Mouse (Mus musculus) G1E (cell line): Measurements from ENCODE around the gene Bmpr1b. TPM values are rescaled to one million over a fixed set of nuclear protein-coding genes. Genes with fewer than 3 reads are reported as not detected.
"Not testable (repeated sequence)": the region's sequence is repeated elsewhere in the genome, so short reads cannot be mapped to it uniquely, and the experiment has no call there.

Experiments used
- ATAC-seq: 2 replicates; pipeline ENCODE4 v1.8.0; 2016; ENCODE audit warnings: mild to moderate bottlenecking; ENCODE audit not compliant: insufficient number of reproducible peaks, poor library complexity, low FRiP score, severe bottlenecking; ENCODE audit errors: extremely low read depth
- DNase-seq: peaks from one replicate; pipeline ENCODE4 v3.0.0; 2012; ENCODE audit warnings: low spot score
- H3K27me3 ChIP-seq: 2 replicates; pipeline ENCODE4 v1.6.1; 2012; ENCODE audit warnings: mild to moderate bottlenecking, low read length, inconsistent platforms; ENCODE audit not compliant: insufficient read depth
- H3K36me3 ChIP-seq: replicated peaks from 2 replicates; pipeline ENCODE3; 2012; ENCODE audit warnings: mild to moderate bottlenecking, inconsistent platforms
- H3K4me1 ChIP-seq: 2 replicates; pipeline ENCODE4 v1.6.1; 2012; ENCODE audit warnings: low read depth, low read length, inconsistent platforms, mixed read lengths; ENCODE audit not compliant: insufficient read depth
- H3K4me3 ChIP-seq: 2 replicates; pipeline ENCODE4 v1.5.1; 2012; ENCODE audit warnings: low read depth, mild to moderate bottlenecking, inconsistent platforms, low read length, moderate library complexity, mixed read lengths
- H3K9me3 ChIP-seq: replicated peaks from 2 replicates; pipeline ENCODE4 v1.6.1; 2012; ENCODE audit warnings: inconsistent platforms
- CTCF ChIP-seq: IDR thresholded peaks from 2 replicates; pipeline ENCODE4 v1.5.1; 2012; ENCODE audit warnings: low read depth, low read length, inconsistent platforms, mixed read lengths
- GATA1 ChIP-seq: IDR thresholded peaks from 2 replicates; pipeline ENCODE4 v1.6.1; 2012; ENCODE audit warnings: borderline replicate concordance, low read length, inconsistent platforms, mixed read lengths
- GATA2 ChIP-seq: IDR thresholded peaks from 2 replicates; pipeline ENCODE4 v1.6.1; 2012; ENCODE audit warnings: low read depth, low read length, inconsistent platforms, borderline replicate concordance
- POLR2AphosphoS5 ChIP-seq: IDR thresholded peaks from 2 replicates; pipeline ENCODE4 v1.6.1; 2012; ENCODE audit warnings: low read depth, low read length, inconsistent platforms; ENCODE audit not compliant: insufficient replicate concordance
- TAL1 ChIP-seq: conservative IDR thresholded peaks from 2 replicates; pipeline ENCODE4 v1.6.1; 2012; ENCODE audit warnings: low read depth, low read length, inconsistent platforms, mixed read lengths
- polyA plus RNA-seq: library from polyadenylated mRNA; stranded (reverse); fragments of >175 nt; gene quantifications from 2 replicates; pipeline ENCODE4 v1.2.3, GENCODE M21; 2012
- total RNA-seq, 2 experiments: library from RNA; stranded (forward) in 1 of 2; stranded (reverse) in 1 of 2; fragments of 200-1000 nt in 1 of 2; fragments of >200 nt in 1 of 2; fragmentation: Nextera tagmentation in 1 of 2; gene quantifications; 2 replicates each; pipeline ENCODE4 v1.2.3; 2014 to 2017

The Bmpr1b gene
- total and polyA plus RNA-seq, 3 experiments: 0.11 TPM; not detected in 2

GRCm38 (mm10) chr3:142206316-142206715 lies 37.1 kb upstream of the Bmpr1b start:
- no peak for TF ChIP-seq TAL1
- TF ChIP-seq CTCF: no peak
- TF ChIP-seq GATA1: no peak
- no peak for TF ChIP-seq GATA2
- no peak for TF ChIP-seq POLR2AphosphoS5
- Histone ChIP-seq H3K4me1 (no peaks in the 10 kb centered on the region), H3K9me3 (no peaks in the 10 kb centered on the region), H3K27me3 (no peaks in the 10 kb centered on the region), H3K36me3 (no peaks in the 10 kb centered on the region), H3K4me3 (no peak overlapping the region)
- ATAC-seq (no peak), DNase-seq (no peak)

DNA sequence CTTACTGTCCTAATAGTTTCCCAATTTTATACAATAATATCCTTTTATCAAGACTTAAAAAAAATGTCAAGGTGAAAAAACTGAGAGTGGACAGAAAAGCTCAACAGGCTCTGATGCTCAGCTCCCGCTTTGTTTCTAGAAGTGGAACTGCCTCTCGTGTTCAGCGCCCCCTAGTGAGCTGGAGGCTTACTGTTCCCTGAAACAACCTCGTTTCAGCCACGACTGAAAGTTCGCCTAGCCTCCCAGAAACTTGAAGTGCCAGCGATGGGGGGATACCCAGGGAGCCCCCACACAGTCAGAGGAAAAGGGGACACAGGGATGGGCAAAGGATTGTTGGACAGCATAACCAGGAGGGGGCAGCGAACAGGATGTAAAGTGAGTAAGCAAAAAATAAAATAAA lies 26.9 kb upstream of the Bmpr1b start:
- Histone ChIP-seq H3K36me3 (no peaks in the 10 kb centered on the region), H3K27me3 (no peaks in the 10 kb centered on the region), H3K9me3 (peaks cover 5% of the 10 kb centered on the region), H3K4me3 (no peak overlapping the region), H3K4me1 (no peaks in the 10 kb centered on the region)
- no peak for TF ChIP-seq TAL1
- DNase-seq: no peak
- no peak for ATAC-seq

DNA sequence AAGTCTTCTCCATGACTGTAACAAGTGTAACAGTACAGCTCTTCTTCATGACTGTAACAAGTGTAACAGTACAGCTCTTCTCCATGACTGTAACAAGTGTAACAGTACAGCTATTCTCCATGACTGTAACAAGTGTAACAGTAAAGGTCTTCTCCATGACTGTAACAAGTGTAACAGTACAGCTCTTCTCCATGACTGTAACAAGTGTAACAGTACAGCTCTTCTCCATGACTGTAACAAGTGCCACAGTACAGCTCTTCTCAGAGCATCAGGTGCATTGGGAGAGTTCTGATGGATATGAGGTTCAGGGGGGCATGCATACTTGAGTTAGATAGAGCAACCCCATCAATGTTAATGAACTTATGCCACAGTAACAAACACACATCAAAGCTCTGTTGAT lies 22.4 kb upstream of the Bmpr1b start:
- H3K4me1 ChIP-seq, H3K36me3 ChIP-seq, H3K4me3 ChIP-seq, H3K27me3 ChIP-seq, H3K9me3 ChIP-seq, ATAC-seq, DNase-seq: not testable (repeated sequence)

GRCm38 (mm10) chr3:142186551-142186950 lies 17.3 kb upstream of the Bmpr1b start:
- no peaks in the 10 kb centered on the region for H3K36me3 ChIP-seq
- DNase-seq (no peak), ATAC-seq (no peak)
- H3K4me1 ChIP-seq: no peaks in the 10 kb centered on the region
- H3K27me3 ChIP-seq: no peaks in the 10 kb centered on the region
- peaks cover 3% of the 10 kb centered on the region for H3K9me3 ChIP-seq
- TF ChIP-seq GATA1: no peak
- TF ChIP-seq CTCF: no peak
- TF ChIP-seq TAL1: no peak
- no peak for TF ChIP-seq GATA2
- no peak for TF ChIP-seq POLR2AphosphoS5
- H3K4me3 ChIP-seq: no peak overlapping the region

GRCm38 (mm10) chr3:142173996-142174395 lies 4.8 kb upstream of the Bmpr1b start:
- H3K27me3 ChIP-seq: 0 out of 2 replicates have a peak, but pooled peaks cover 3% of the 10 kb centered on the region
- H3K4me1 ChIP-seq: no peaks in the 10 kb centered on the region
- TF ChIP-seq CTCF: no peak
- TF ChIP-seq GATA2: no peak
- TF ChIP-seq TAL1: no peak
- no peak for TF ChIP-seq GATA1
- TF ChIP-seq POLR2AphosphoS5: no peak
- no peak overlapping the region for H3K4me3 ChIP-seq
- ATAC-seq (no peak), DNase-seq (no peak)
- H3K36me3 ChIP-seq: no peaks in the 10 kb centered on the region
- no peaks in the 10 kb centered on the region for H3K9me3 ChIP-seq

DNA sequence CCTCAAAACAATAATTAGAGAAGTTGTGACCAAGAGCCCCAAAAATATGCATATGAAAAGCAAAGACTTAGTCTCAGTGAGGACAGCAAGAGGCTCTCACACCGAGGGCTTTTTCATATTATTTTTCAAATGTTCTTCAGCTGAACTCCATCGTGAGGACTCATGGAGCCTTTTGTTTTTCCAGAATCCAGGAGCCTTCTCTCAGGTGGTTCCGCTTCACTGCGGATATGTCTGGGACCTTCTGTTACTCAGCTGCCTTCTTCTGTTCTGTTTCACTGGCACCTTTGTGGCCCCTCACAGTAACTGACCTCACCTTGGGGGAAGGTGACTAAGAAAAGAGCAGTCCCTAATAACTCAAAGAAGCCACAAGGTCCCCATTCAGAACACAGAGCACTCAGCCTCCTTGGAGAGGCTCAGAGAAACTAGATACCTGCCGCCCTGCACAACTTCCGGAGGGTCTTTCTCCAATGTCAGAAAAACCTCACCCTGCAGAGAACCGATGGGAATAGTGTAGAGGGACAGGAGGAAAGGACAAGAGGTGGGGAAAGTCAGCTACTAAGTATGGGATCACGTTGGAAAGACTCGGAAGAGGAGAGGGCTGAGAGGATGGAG lies 868 bp downstream of the Bmpr1b start:
- H3K27me3 ChIP-seq: peaks cover 2% of the 10 kb centered on the region; the same call in 1 of the 2 replicates
- H3K4me1 ChIP-seq: no peaks in the 10 kb centered on the region
- H3K9me3 ChIP-seq: no peaks in the 10 kb centered on the region
- ATAC-seq (no peak), DNase-seq (no peak)
- no peak for TF ChIP-seq CTCF
- no peak for TF ChIP-seq POLR2AphosphoS5
- TF ChIP-seq GATA1: no peak
- no peak for TF ChIP-seq TAL1
- TF ChIP-seq GATA2: no peak
- no peaks in the 10 kb centered on the region for H3K36me3 ChIP-seq
- H3K4me3 ChIP-seq: no peak overlapping the region

DNA sequence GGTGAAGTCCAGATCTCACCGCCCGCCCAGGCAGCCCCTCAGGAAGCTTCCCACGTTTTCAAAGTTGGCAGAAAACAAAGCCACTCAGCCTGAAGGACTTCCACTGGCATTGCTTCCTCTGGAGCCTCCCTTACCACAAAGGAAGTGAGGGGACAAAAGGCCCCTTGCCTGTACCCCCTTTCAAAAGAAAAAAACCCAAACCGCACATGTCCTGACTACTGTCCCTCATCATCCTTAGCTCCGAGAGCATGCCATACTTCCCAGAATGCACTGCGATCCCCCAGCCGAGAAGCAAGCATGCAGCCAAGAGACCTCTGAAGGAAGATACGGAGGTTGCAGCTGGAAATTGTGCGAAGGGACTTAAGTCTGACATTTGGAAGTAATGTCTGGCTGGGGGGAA lies 4.2 kb downstream of the Bmpr1b start:
- Histone ChIP-seq H3K36me3 (no peaks in the 10 kb centered on the region), H3K27me3 (peaks cover 2% of the 10 kb centered on the region; the same call in 1 of the 2 replicates), H3K4me3 (no peak overlapping the region), H3K9me3 (no peaks in the 10 kb centered on the region), H3K4me1 (no peaks in the 10 kb centered on the region)
- no peak for DNase-seq
- TF ChIP-seq GATA1: no peak
- no peak for TF ChIP-seq TAL1
- TF ChIP-seq GATA2: no peak
- no peak for TF ChIP-seq POLR2AphosphoS5
- no peak for TF ChIP-seq CTCF
- no peak for ATAC-seq
